Mouse (Mus musculus): ENCODE measurements around the gene Tenm3. TPM values are rescaled to one million over a fixed set of nuclear protein-coding genes. Genes with fewer than 3 reads are reported as not detected.

The Tenm3 gene
- polyA plus RNA-seq, 1 experiment from 2014 or later: 4.7 TPM

DNA sequence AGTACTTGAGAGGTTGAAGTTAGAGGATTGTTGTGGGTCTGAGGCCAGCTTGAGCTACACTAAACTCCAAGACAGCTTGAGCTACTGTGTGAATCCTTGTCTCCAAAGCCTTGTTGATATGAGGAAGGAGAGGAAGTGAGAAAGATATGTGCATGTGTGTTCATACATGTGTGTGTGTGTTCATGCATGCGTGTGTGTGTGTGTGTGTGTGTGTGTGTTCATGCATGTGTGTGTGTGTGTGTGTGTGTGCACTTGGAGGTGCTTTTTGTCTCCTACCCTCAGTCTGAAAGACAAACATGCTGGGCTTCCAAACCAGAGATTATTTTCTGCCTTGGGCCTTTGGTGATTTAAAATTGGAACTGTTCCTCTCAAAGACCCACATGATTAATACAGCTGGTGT is 184.5 kb downstream of the Tenm3 start:
- Histone ChIP-seq H3K27me3 (ENCODE audit: insufficient read depth, low read length) (no peaks in the 10 kb centered on the region), H3K27ac (ENCODE audit: low read depth) (no peak overlapping the region), H3K4me1 (ENCODE audit: insufficient read depth) (no peaks in the 10 kb centered on the region), H3K4me2 (ENCODE audit: low read depth, low read length) (no peak overlapping the region), H3K4me3 (ENCODE audit: low read depth, low read length) (no peak overlapping the region), H3K9me3 (ENCODE audit: low read length) (no peaks in the 10 kb centered on the region), H3K9ac (replicated peaks) (no peak overlapping the region), H3K36me3 (replicated peaks; ENCODE audit: insufficient read depth, low read length) (no peaks in the 10 kb centered on the region)
- WGBS (ENCODE audit: insufficient replicate concordance): 75% methylated on average over 1 of the region's 1 CpGs
- ATAC-seq (no peak), DNase-seq (no peak)
- TF ChIP-seq EP300 (IDR thresholded peaks at IDR 0.05; ENCODE audit: low read depth): no peak
- no peak for TF ChIP-seq CTCF (IDR thresholded peaks at IDR 0.05; ENCODE audit: low read depth)

DNA sequence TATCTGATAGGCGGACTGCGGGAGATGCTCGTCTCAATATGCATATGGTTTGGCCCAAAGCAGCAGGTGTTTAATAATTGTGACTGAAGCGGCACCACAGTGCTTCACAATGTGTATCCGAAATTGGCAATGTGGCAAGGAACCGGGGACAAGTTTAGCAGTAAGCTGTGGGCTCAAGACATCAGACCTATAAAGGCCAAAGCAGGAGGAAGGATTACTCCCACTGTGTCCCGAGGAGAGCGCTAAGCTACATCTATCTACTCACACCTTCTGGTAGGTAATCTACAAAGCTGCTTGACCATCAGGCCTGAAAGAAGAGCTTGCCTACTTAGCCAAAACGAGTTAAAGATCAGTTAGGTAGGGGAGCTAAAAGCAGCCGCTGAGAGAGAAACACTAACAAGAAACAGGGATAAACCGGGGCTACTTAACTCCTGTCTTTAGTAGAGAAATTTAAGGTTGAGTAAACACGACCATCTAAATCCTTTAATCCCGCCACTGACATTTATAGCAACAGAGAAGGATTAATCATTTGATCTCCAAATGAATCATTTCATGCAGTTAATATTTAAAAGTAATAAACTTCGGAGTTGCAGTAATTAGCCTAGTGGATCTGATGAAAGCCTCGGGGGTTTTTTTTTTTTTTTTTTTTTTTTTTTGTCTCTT is 188.2 kb downstream of the Tenm3 start:
- 69% methylated on average over 15 of the region's 15 CpGs for WGBS (ENCODE audit: insufficient replicate concordance)
- ATAC-seq: no peak
- Histone ChIP-seq H3K36me3 (replicated peaks; ENCODE audit: insufficient read depth, low read length) (no peaks in the 10 kb centered on the region), H3K9me3 (ENCODE audit: low read length) (no peaks in the 10 kb centered on the region), H3K4me2 (ENCODE audit: low read depth, low read length) (no peak overlapping the region), H3K4me1 (ENCODE audit: insufficient read depth) (no peaks in the 10 kb centered on the region), H3K27ac (ENCODE audit: low read depth) (no peak overlapping the region), H3K4me3 (ENCODE audit: low read depth, low read length) (no peak overlapping the region), H3K9ac (replicated peaks) (no peak overlapping the region), H3K27me3 (ENCODE audit: insufficient read depth, low read length) (no peaks in the 10 kb centered on the region)
- DNase-seq: no peak
- no peak for TF ChIP-seq CTCF (IDR thresholded peaks at IDR 0.05; ENCODE audit: low read depth)
- no peak for TF ChIP-seq EP300 (IDR thresholded peaks at IDR 0.05; ENCODE audit: low read depth)

GRCm38 (mm10) chr8:48649845-48650244 is 193.9 kb downstream of the Tenm3 start:
- no peak for DNase-seq
- no peaks in the 10 kb centered on the region for H3K36me3 ChIP-seq (replicated peaks; ENCODE audit: insufficient read depth, low read length)
- no peak overlapping the region for H3K4me2 ChIP-seq (ENCODE audit: low read depth, low read length)
- no peaks in the 10 kb centered on the region for H3K9me3 ChIP-seq (ENCODE audit: low read length)
- WGBS (ENCODE audit: insufficient replicate concordance): 83% methylated on average over 7 of the region's 7 CpGs
- no peaks in the 10 kb centered on the region for H3K27me3 ChIP-seq (ENCODE audit: insufficient read depth, low read length)
- no peak for ATAC-seq
- H3K9ac ChIP-seq (replicated peaks): no peak overlapping the region
- H3K4me3 ChIP-seq (ENCODE audit: low read depth, low read length): no peak overlapping the region
- TF ChIP-seq CTCF (IDR thresholded peaks at IDR 0.05; ENCODE audit: low read depth) (no peak), EP300 (IDR thresholded peaks at IDR 0.05; ENCODE audit: low read depth) (no peak)
- H3K27ac ChIP-seq (ENCODE audit: low read depth): no peak overlapping the region
- H3K4me1 ChIP-seq (ENCODE audit: insufficient read depth): no peaks in the 10 kb centered on the region

DNA sequence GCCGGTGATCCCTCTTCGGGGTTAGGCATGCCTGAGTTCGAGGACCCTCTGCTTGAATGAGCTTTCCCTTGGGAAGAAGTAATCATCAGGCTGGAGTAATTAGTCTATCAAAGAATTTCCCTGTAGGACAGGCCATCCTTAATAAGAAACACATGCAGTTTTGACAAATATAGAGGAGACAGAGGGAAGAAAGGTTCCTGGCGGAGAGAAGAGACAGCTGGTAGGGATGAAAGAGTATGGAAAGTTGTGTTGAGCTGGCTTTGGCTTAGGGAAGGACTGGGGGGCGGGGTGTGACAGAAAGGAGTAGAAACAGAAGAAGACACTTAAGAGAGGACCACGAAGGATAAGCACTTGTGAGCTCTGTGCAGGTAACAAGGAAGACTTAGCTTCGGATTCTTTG is 194.3 kb downstream of the Tenm3 start:
- no peaks in the 10 kb centered on the region for H3K27me3 ChIP-seq (ENCODE audit: insufficient read depth, low read length)
- TF ChIP-seq CTCF (IDR thresholded peaks at IDR 0.05; ENCODE audit: low read depth) (no peak), EP300 (IDR thresholded peaks at IDR 0.05; ENCODE audit: low read depth) (no peak)
- H3K4me3 ChIP-seq (ENCODE audit: low read depth, low read length): no peak overlapping the region
- no peaks in the 10 kb centered on the region for H3K36me3 ChIP-seq (replicated peaks; ENCODE audit: insufficient read depth, low read length)
- DNase-seq: no peak
- H3K4me2 ChIP-seq (ENCODE audit: low read depth, low read length): no peak overlapping the region
- WGBS (ENCODE audit: insufficient replicate concordance): 75% methylated on average over 7 of the region's 7 CpGs
- H3K4me1 ChIP-seq (ENCODE audit: insufficient read depth): no peaks in the 10 kb centered on the region
- H3K9ac ChIP-seq (replicated peaks): no peak overlapping the region
- ATAC-seq: no peak
- H3K27ac ChIP-seq (ENCODE audit: low read depth): no peak overlapping the region
- H3K9me3 ChIP-seq (ENCODE audit: low read length): no peaks in the 10 kb centered on the region

DNA sequence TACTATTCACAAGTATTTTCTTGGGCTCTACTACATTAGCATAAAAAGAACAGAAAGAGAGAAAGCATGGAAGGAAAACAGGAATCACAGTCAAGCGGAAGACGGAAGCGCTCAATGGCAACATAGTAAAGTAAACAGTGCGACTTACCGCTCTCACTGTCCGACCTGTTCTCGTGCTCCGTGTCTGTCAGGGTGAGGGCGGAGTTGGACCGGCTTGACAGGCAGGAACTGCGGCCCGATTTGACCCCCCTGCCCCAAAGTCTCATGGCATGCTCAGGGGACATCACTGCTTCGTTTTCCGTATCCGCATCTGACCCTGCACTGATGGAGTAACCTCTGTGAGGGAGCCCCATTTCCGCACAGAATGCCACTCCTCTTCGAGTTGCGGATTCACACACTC is 197.6 kb downstream of the Tenm3 start:
- Histone ChIP-seq H3K36me3 (replicated peaks; ENCODE audit: insufficient read depth, low read length) (no peaks in the 10 kb centered on the region), H3K4me1 (ENCODE audit: insufficient read depth) (no peaks in the 10 kb centered on the region), H3K4me3 (ENCODE audit: low read depth, low read length) (no peak overlapping the region), H3K9me3 (ENCODE audit: low read length) (no peaks in the 10 kb centered on the region), H3K4me2 (ENCODE audit: low read depth, low read length) (0 out of 2 replicates have a peak overlapping the region, but pooled peaks have one; percentile 35), H3K9ac (replicated peaks) (no peak overlapping the region), H3K27ac (ENCODE audit: low read depth) (no peak overlapping the region), H3K27me3 (ENCODE audit: insufficient read depth, low read length) (no peaks in the 10 kb centered on the region)
- DNase-seq (no peak), ATAC-seq (no peak)
- 77% methylated on average over 18 of the region's 18 CpGs for WGBS (ENCODE audit: insufficient replicate concordance)
- TF ChIP-seq EP300 (IDR thresholded peaks at IDR 0.05; ENCODE audit: low read depth) (no peak), CTCF (IDR thresholded peaks at IDR 0.05; ENCODE audit: low read depth) (no peak)

GRCm38 (mm10) chr8:48638129-48638528 is 205.6 kb downstream of the Tenm3 start:
- WGBS (ENCODE audit: insufficient replicate concordance): 67% methylated on average over 4 of the region's 4 CpGs
- H3K27ac ChIP-seq (ENCODE audit: low read depth): no peak overlapping the region
- DNase-seq: no peak

More at GRCm38 (mm10) chr8:48638129-48638528, 205.6 kb downstream of the Tenm3 start:
- ATAC-seq: no peak
- Histone ChIP-seq H3K9me3 (ENCODE audit: low read length) (no peaks in the 10 kb centered on the region), H3K4me3 (ENCODE audit: low read depth, low read length) (no peak overlapping the region), H3K27me3 (ENCODE audit: insufficient read depth, low read length) (no peaks in the 10 kb centered on the region), H3K4me2 (ENCODE audit: low read depth, low read length) (no peak overlapping the region), H3K4me1 (ENCODE audit: insufficient read depth) (no peaks in the 10 kb centered on the region), H3K36me3 (replicated peaks; ENCODE audit: insufficient read depth, low read length) (no peaks in the 10 kb centered on the region), H3K9ac (replicated peaks) (no peak overlapping the region)
- TF ChIP-seq EP300 (IDR thresholded peaks at IDR 0.05; ENCODE audit: low read depth) (no peak), CTCF (IDR thresholded peaks at IDR 0.05; ENCODE audit: low read depth) (no peak)

All from liver, postnatal 0 days (tissue).